Mouse (Mus musculus) gastrocnemius, postnatal 10 days (tissue): ENCODE data around the gene Tmem129. TPM values are rescaled to one million over a fixed set of nuclear protein-coding genes. Genes with fewer than 3 reads are reported as not detected.
A peak's percentile ranks its signal among the peaks of the same experiment; 100 is the strongest.

Source experiments
- DNase-seq: peaks from one replicate; pipeline ENCODE4 v3.0.0; 2021; ENCODE audit warnings: mixed read lengths
- long read RNA-seq, 2 experiments: library from polyadenylated mRNA; stranded (forward); transcript quantifications; one replicate each; pipeline ENCODE4 v2.0.0; 2021
- total RNA-seq, 2 experiments: library from RNA; stranded (reverse); gene quantifications; 2 replicates each; pipeline ENCODE4 v1.2.3; 2021

Tmem129 gene
- total RNA-seq = 10 to 100 TPM; 16.0 to 17.7 TPM
- long read RNA-seq, experiment 1, transcript Tmem129-201 (4 exons, 2,828 nt) = major isoform, 25 of 40 reads
- long read RNA-seq, experiment 1, partial matches to known transcripts = 6 of 40 reads
- long read RNA-seq, experiment 1, other reads (novel, unspliced or antisense) = 6 of 40 reads
- long read RNA-seq, experiment 2, transcript Tmem129-201 (4 exons, 2,828 nt) = major isoform, 23 of 33 reads
- long read RNA-seq, experiment 2, partial matches to known transcripts = 1 of 33 reads
- long read RNA-seq, experiment 2, other reads (novel, unspliced or antisense) = 5 of 33 reads

DNA sequence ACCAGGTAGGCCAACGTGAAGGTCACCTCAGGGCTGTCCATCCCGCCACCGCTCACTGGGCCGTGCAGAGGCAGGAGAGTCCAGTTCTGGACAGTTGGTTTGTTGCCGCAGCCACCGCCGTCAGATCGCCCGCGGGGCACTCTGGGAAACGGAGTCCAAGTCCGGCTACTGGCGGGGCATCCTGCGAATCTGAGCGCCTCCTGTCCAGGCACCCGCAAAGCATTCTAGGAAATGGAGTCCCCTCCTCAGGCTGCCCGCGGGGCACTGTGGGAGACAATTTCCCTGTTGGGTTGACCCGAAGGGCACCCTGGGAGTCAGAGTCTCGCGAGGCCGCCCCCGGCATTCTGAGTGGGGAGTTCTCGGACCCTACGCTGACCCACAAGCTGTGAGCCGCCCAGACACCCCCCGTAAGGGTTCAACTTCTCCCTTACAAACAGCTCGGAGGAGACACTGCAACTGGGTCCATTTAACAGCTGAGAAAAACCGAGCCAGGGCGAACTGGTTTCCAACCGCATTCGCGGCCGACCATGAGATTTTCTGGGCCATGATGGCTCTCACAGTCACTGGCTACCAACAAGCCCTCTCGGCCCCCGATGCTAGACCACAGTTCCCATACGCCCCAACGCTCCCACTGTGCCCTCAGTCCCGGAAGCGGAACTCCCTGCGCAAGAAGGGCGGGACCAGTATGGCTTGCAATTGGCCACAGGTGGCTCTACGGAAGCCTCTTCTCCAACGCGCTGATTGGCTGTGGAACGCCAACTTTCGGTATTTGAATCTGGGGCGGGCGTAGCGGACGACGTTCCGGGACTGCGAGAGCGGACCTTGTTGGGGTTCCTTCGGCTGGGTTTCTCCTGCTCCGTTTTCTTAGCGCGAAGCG is at the start of gene Tmem129, which contains the start of gene Tacc3:
TSS of gene Tmem129 (minus strand) at position 630 of the 877 bp plus-strand sequence.
TSS of gene Tacc3 (plus strand) at position 342 of the 877 bp plus-strand sequence.
- DNase-seq = peak; percentile 93

DNA sequence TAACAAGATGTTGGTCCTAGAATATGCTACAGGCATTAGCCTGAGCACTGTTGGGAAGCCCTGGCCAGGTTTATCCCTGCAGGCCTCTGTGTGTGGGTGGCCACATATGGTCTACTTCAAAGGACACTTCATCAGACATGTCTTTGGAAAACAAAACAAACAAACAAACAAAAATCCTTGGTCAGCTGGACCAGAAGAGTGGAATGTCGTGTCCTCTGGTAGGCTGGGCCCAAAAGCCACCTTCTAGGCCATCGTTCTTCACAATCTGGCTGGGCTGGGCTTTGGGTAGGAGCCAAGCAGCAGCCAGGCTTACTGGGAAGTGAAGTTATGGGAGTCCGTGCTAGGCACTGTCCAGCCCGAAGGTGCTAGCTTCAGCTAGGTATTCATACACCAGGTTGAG is 48.9 kb upstream of the Tmem129 start:
- no peak for DNase-seq

DNA sequence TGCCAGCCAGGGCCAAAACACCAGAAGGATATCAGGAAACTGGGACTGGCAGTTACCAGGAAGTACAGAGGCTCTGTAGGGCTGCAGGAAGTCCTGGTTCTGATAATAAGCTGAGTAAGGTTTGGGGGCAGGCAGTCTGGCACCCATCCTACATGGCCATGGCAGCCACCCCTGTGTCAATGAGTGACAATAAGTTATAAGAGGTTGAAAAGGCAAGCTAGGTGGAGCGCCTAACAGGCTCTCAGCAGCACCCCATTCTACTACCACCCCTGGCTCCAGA is 48.1 kb upstream of the Tmem129 start:
- DNase-seq = no peak

DNA sequence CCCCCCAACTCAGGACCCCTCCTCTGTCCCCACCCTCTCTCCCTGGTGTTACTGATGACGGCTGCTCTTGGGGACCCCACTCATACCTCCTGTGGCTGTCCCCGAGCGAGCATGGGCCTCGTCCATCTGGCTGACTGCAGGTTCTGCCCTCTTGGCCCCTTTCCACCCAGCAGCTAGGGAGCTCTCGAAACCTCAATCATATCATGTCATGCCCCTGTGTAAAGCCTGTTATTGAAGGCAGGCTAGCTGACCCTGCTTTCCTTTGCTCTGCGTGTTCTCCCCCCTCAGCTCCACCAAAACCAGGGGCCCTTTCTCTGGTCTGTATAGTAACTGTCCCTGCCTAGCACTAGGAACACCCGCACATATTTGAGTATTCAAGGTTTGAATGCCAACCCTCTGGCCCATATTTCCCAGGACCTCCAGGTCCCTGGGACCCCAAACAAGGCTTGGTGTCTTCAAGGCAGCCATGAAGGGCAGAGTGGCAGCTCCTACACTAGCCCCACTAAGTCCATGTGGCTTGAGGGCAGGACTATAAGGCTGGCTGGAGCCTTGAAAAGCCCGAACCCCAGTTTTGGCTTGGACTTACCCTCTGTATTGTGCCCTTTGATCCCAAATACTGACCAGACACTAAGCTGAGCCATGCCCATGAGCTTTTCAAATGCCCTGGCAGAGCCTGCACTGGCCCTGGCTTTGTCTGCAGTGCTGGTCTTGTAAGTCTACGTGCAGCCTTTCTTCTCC is 47.6 kb upstream of the Tmem129 start:
- DNase-seq = no peak

DNA sequence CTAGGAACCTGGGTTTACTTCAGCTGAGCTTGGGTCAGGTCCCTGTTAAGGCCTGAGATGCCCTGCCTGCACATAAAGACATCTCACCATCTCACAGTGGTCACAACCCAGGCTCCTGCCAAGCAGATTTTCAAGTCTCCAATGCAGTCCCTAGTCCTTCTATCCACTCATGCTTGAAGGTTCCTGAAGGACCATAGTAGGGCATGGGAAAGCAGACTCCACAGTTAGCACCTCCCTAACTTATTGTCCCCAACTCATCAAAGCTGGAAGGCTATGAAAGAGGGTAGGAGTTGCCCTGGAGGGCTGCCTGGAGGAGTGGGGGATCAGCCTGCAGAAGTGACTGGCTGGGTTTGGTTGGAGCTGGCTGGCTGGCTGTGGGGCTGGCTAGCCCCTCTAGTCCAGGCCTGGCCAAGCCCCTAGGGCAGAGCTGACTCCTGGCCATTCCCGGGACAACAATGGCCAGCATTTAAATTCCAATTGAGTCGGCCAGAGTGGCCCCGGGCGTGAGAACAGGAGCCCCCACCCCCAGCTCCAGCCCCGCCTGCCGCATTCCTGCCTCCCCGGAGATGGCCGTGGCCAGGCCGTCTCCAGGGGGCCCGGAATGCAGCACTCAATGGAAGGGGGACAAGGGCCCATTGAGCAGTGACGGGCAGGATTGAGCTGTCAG is 46.9 kb upstream of the Tmem129 start:
- DNase-seq = no peak

DNA sequence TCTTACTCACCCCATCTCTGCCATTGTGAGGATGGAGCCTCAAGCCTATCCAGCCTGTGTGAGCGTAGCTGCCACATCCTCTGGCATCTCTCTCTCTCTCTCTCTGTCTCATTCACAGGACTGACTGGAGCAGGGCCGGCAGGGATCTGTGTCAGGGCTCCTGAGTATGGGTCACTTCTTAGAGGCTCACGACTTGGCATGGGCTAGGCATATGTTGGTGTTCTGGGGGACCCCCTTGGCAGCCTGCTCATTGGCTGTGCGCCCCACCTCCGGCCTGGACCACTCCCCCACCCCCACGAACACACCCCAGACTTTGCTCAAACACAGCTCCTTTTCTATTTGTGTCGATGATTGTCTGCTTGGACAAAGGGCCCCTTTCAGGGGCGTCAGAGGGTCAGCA is 45.8 kb upstream of the Tmem129 start:
- no peak for DNase-seq

DNA sequence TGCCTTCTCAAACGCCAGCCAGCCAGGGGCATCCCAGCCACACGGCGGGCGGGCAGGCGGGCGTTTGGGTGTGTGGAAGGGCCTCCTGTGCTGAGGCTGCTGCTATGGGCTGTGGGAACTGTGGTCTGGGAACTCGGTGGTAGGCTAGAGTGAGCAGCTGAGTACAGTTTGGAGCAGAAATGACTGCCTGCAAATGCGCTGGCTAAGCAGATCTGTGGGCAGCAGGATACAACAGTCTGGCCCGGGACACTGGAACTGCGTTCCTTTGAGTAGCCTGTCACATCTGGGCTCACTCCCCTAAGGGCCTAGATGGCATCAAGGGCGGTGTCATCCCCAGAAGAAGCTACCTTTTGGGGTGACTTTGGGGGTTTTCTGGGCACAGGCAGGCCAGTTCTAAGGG is 43.6 kb upstream of the Tmem129 start:
- no peak for DNase-seq

DNA sequence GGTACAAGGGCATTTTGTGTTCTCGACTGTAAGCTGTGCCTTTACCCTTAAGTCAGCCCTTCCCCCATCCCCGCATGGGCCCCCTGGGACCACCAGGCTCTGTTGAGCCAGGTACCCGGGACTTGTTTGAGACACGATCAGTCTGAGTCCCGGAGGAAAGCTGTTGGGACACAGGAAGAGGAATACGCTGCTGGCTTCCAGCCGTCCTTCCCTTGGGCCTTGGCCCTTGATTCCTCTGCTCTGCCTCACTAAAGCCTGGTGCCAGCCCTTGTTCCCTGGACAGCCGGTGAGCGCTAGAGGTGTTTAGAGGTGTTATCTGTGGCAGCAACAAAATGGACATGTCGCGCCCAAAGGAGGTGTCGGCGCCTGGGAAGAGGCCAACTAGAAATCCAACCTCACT is 41.8 kb upstream of the Tmem129 start:
- DNase-seq = no peak

DNA sequence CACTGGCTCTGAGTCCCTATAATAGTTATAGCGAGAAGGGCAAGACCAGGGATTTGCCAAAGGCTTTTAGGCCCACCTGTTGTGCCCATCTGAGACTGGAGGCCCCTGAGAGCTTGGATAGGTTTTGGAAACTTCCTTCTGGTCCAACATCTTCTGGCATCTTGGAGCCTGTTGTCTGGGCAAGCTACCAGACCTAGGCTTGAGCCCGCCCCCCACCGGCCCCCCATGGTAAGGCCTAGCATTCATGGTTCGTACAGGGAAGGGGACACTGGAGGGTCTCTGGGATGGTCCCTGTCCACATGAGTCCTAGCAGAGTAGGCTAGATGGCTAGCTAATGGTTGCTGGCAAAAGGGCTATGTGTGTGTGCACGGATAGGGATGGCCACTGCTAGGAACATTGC is 40.5 kb upstream of the Tmem129 start:
- DNase-seq = no peak

DNA sequence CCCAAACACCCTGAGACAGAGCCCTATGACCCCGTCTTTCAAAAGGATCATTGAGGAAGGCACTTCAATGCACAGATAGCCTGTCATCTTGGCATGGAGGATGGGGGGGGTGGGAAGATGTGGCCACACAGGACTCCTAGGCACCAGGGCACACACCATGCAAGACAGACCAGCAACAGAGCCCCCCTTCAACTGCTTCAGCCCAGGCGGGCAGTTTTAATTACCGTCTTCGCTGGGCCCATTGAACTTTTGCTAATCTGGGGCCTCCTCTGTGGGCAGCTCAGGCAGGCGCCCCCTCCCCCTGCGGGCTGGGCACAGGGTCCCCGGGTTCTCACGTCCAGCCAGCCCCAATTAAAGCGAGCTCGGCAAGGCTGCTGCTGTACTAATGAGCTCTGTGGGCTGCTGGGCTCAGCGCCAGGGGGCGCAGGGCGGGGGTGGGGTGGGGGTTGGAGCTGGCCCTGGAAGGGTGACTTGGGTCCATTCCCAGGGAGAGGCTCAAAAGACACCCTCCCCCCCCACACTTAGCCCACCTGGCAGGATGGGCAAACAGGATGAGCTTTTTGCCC is 39.8 kb upstream of the Tmem129 start:
- no peak for DNase-seq

DNA sequence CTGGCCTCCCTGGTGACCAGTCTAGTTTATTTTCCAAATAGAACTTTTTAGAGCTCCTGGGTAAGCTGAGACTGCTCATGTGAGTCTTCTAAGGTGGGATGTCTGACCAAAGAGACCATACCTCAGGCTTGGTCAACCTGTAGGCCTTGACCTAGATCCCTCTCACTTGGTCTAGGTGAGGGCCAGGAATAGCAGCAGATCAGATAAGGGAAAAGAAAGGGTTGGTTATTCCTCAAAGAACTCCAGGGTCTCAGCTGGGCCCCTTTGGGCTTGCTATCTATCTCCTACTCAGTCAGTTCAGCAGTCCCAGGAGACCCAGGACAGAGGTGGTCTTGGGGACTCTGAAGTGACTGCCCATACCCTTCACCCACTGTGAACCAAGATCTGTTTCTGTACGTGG is 39.3 kb upstream of the Tmem129 start:
- no peak for DNase-seq

DNA sequence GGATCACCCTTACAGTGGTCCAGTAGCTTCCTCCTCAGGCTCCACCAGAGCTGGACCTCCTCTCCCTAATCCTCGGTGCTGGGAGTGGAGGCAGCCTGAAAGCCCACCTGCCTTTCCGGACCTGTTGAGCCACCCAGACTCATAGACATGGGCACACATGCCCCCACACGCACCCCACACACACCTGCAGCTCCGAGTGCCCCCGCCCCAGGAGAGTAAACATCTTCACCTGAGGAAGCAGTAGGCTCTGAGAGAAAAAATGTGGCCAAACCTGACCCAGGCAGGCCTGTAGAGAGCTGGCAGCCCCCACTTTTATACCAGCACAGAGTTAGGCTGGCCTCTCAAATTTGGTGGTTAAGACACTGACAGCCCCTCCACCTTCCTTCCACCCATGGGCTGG is 38.2 kb upstream of the Tmem129 start:
- DNase-seq = no peak

DNA sequence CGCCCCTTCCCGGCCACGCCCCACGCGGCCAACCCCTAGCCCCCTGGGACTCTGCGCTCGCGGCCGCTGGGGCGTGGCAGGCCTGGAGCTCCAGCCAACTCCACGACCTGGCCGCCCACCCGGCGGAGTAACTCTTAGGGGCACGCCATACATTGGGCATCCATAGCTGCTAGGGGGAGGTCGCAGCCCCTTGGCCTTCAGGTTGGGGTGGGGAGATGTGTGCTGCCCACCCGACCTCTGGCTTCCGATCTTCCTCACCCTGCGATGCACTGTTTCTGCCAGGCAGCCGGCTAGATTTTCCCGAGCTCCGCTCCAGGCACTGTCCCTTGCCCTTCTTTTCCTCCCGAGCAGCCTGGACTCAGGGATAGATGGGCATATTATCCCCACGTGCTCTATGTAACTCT is 37.5 kb upstream of the Tmem129 start:
- peak; percentile 45 for DNase-seq

DNA sequence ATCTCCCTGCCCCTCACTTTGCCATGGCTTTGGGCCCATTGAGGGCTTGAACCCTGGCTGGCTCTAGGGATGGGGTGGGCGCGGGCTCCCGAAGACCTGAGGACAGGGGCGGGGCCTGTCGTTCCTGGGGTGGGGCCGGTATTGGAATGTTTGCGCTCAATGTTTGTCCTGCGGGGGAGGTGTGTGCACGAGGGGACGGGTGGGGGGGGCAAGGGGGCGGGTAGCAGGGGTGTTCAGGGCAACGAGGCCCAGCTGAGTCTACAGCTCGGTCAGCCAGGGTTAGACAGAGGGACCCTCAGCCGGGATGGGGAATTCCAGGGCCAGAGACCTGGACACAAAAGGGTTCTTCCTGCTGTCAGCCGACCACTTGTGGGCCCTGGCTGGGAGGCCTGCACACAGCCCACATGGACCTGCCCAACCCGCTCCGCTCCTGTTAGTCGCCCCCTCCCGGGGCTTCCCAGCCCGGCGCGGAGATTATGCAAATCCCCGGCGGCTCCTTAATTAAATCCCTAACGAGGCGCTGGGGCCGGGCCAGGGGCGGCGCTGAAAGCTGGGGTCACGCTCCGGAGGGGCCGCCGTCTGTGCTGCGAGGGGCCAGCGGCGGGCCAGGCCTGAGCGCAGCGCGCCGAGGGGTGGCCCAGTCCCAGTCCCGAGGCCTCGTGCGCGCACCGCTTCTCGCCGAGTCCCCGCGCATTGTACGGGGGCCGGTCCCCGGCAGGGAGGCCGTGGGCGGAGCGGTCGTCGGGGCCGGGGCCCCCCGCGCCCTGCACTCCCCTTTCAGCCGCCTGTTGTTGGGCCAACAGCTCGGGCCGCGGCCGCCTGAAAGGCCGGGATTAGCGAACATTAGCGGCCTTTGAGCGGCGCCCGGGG is 36.9 kb upstream of the Tmem129 start:
- DNase-seq = peak; percentile 37

DNA sequence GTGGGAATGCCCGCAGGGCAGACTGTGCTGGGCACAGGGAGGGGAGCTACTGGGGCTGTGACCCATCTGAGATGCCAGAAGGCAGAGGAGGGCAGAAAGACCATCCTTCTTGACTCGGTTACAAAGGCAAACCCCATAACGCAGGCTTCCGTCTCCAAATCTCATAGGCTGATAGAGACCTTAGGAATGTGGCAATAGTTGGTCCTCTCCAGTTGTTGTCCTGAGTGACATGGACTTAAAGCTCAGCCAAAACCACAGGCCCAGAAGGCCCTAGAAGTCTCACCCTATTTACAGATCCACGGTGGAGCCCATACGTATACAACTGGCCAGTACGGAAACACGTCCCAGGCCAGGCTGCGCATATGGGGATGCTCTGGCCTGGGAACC is 36.2 kb upstream of the Tmem129 start:
- no peak for DNase-seq

DNA sequence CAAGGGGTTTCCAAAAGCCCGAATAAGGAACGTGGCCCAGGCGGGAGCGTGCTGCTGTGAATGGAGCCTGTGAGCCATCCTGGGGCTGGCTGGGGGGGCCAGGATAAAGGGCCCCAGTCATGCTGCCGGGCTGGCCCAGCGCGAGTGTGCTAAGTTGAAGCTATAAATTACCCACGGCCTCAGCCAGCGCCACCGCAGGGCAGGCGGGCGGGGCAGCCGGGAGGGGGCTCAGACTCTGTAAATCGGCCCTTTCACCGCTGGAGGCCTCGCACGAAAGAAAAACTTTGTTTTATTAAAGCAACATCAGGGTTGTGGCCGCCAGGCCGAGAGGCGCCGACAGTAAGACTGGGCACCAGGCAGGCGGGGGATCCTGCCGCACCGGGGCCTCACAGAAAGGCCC is 34.2 kb upstream of the Tmem129 start:
- DNase-seq = no peak

DNA sequence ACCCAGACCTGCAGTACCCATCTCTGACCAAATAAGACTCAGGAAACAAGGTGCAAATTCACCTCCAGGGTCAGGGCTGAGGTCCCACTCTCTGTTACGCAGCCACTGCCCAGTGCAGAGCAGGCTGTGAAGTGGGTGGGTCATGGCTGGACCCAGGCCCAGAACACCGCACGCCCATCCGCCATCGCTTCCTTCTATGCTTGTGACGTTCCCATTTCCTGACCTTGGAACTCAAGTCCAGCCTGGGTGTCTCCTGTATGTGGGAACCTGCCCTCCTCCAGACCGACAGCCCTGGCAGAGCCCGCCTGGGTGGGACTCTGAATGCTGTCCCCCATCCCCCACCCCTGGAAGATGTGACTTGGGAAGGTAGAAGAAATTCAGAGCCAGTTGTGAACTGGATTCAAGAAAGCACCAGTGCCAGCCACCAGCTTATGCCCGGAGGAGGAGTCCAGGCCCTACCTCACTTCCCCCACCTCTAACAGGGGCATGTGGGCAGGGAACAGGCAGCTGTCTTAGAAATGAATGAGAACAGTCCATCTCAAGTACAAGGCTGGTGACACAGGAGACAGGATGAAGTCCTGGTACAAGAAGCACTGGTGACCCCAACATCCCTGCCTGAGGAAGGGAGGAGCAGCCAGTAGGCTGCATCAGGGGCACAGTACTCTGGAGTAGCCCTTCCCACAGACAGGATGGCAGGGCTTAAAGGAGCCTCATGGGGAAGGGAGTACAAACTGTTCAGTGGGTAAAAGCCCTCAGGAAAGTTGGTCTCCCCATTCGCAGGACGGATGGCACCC is 31.8 kb upstream of the Tmem129 start:
- DNase-seq = no peak

DNA sequence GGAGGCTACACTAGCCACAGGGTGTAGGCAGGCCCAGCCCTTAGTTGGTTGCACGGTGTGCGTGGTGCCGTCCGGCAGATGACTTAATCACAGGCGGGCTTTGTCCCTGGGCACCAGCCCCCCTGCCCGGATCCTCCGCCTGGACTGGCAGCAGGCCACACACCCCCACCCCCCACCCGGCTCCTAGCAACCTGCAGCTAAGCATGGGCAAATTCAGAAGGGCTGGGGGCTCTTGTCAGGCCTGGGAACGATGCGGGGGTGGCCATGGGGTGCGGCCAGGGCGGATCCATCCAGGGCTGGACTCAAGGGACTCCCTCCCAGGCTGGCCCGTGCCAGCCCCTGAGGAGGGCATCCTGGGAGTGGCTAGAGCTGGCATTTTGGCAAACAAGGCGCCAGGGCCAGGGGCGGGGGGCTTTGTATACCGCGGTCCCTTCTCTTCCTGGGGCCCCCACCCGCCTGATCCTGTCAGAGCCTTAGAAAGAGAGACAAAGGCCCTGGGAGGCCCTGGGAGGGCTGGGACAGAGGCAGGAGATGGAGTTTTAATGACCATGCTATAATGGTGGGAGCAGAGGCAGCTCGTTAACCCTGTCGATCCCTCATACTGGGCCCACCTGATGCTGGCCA is 31.1 kb upstream of the Tmem129 start:
- DNase-seq = no peak

DNA sequence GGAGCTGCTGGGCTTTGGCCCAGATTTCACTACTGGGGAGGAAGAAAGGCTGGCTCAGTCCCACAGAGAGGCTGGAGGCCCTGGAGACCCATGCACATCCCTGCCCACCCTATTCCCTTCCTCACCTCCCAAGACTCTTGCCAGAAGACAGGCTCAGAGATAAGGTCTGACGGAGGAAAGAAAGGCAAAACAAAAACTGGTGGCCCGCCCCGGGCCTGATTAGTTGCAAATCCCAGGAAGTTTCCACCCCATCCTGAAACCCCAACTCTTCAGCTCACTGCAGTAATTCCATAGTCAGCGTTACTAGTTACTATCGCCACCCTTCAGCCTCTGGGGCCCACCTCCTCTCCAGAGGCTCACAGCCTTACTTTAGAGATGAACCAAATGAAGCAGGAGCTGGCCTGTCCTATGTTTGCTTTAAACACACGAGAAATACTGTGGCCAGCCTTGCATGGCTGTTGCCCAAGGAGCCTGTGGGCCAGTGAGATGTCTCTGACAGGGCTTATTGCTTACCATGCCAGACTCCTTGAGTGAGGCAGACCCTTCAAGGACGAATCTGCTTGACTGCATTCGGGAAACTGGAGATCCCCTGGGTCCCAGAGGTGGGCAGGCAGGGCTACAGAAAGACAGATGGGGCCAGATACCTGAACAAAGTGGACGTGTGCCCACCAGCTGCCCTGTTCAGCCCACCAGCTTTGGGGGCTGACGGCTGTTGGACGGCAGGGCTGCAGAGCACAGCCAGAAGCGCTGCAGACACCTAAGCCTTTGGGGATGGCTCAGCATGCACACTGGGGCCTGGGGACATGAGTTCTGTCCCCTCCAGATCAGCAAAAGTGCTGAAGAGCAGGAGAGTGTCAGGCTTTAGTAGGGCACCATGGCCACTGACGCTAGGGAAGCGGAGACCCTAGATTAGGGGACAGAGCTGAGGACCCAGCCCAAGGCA is 30.3 kb upstream of the Tmem129 start:
- DNase-seq = no peak
